Mouse (Mus musculus) common myeloid progenitor, adult 5-6 weeks (primary cell): ENCODE data around the gene Tlx3. TPM values are rescaled to one million over a fixed set of nuclear protein-coding genes. Genes with fewer than 3 reads are reported as not detected.

ENCODE experiments used
- ATAC-seq: replicated peaks from 2 replicates; pipeline ENCODE4 v1.8.0; 2016; ENCODE audit warnings: low read depth, mild to moderate bottlenecking, moderate TSS enrichment, inconsistent platforms; ENCODE audit not compliant: poor library complexity, severe bottlenecking
- total RNA-seq: library from RNA; stranded (forward); fragments of 200-1000, 187-1606 nt; gene quantifications from 2 replicates; pipeline ENCODE4 v1.2.3, GENCODE M21; 2017

The Tlx3 gene
- total RNA-seq, 1 experiment from 2014 or later, result not detected

- no peak for ATAC-seq
Observed at GRCm38 (mm10) chr11:33198351-33199116, 4.9 kb downstream of the Tlx3 start.

DNA sequence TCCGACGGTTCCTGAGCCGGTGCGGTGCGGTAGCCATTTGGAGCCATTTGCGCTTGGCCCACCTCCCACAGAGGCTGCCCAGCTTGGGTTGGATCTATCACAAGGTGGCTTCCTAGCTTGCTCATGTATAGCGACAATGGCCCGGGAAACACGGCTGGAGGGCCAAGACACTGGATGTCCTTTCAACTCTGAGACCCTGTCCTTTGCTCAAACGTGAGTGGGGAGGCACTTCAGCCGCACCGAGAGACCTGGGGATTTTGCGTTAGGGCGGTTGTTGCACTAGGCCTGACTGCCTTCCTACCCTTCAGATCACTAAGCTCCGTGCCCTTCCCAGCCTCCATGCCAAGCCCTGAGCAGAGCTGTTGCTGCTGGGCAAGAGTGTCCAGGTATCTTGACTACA lies 5.7 kb downstream of the Tlx3 start:
- no peak for ATAC-seq

- ATAC-seq, result no peak
Observed at GRCm38 (mm10) chr11:33197133-33197514, 6.3 kb downstream of the Tlx3 start.

GRCm38 (mm10) chr11:33196447-33197132 lies 6.8 kb downstream of the Tlx3 start:
- no peak for ATAC-seq

GRCm38 (mm10) chr11:33195531-33196446 lies 7.6 kb downstream of the Tlx3 start:
- no peak for ATAC-seq

- ATAC-seq, result no peak
Observed at GRCm38 (mm10) chr11:33195061-33195460, 8.3 kb downstream of the Tlx3 start.

- ATAC-seq, result no peak
Observed at GRCm38 (mm10) chr11:33193695-33194094, 9.7 kb downstream of the Tlx3 start.

- ATAC-seq, result no peak
Observed at GRCm38 (mm10) chr11:33181804-33182203, 21.6 kb downstream of the Tlx3 start.

- 0 out of 2 replicates have a peak, but pooled peaks have one; percentile 36 for ATAC-seq
Observed at GRCm38 (mm10) chr11:33180701-33181116, 22.7 kb downstream of the Tlx3 start.

DNA sequence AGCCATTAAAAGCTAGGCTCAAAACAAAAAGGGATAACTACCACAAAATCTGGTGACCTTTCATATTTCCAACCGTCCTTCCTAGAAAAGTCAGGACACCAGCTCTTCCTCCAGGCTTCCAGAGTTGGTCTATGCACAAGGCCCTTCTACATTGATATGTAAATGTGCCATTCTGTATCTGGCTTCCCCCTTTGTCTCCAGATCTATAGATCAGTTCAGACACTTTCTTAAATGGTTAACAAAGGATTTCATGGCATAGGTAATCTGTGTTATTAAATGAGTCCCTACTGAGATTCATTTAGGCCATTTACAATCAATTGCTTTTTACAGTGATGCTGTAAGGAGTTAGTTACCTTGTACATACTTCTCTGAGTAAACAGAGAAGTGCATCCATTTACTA lies 23.6 kb downstream of the Tlx3 start:
- no peak for ATAC-seq

DNA sequence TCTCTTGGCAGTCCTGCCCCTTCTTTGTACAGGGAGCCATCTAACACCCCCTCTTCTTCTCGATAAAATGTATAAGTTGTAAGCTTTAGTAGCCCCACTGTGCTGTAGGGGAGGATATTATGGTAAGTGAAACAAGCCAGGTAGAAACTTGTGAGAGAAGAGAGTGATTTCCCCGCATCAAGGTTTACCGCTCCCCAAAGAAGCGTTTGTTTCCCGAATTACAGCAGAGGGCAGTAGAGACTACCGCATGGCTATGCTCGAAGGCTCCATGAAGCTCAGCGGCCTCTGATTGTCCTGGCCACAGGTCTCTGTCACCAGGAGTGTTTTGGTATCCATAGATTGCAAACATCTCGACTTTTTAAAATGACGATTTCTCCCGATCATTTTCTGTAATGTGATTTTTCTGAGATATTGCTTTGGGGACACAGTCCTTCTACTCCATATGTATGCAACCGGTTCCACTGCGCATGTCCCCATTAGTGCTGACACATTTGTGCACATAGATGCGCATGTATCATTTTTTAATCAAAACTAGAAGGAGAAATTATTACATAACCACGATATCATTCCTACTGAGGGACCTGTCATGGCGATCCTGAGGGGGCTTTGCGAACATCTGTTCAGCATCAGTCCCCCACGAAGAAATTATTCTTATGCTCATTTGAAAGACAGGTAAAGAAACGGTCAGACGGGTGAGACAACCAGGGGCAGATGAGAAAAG lies 26.7 kb downstream of the Tlx3 start:
- ATAC-seq, result peak; percentile 93

- ATAC-seq, result no peak
Observed at GRCm38 (mm10) chr11:33175768-33176167, 27.6 kb downstream of the Tlx3 start.

DNA sequence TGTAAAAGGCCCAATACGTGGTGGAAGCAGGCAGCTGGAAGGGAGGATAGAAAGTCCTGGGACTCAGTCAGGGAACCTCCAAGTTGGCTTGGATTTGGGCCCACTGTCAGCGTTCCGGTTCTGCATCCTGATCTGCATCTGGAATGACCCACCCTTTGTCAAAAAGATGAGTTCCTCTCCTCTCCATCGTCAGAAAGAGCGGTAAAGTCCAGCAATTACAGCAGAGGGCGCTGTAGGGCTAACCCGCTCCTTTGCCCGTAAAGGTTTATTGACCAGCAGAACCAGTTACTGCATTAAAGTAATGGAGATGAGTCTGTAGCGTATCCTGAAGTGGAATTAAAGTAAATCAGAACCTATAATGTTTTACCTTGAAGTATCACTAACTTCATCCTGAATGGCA lies 32.9 kb downstream of the Tlx3 start:
- peak; percentile 82 for ATAC-seq

GRCm38 (mm10) chr11:33162998-33163506 lies 40.3 kb downstream of the Tlx3 start, which contains the start of gene Npm1:
Gene Npm1, minus strand, starts transcription at chr11:33163206.
- peak; percentile 92 for ATAC-seq

DNA sequence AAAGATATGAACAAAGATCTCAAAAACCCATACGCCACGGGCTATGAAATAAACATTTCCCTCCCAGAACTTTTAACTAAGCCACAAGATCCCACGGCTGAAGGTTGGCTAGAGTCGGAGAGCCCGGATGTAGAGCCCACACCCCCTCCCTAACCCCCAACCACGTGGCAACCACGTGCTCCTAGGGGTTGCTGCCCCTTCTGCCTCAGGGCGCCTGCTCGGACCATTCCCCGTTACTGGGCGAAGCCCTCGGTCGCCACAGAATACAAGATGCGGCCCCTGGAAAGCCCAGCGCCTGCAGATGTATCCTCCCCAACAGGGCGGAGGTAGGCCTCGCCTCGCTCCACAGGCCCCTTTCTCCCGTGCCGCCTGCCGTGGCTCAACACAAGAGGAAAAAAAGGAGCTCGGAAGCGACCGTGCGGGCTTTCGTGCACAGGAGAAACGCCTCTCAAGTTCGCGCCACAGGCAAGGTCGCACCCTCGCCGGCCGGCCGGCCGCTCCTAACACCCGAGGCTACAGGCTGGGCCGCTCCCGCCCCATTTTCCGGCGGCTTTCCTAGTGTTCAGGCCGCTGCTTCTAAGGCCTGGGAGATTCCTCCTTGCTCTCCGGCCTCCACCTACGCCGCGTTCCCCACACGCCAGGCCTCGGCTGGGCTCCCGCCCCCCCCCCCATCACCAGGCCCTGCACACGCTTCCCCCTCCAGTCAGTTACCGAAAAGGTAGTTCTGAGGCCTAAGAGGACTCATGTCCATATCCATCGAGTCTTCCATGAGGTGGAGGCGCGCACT lies 41.0 kb downstream of the Tlx3 start:
- peak; percentile 70 for ATAC-seq

DNA sequence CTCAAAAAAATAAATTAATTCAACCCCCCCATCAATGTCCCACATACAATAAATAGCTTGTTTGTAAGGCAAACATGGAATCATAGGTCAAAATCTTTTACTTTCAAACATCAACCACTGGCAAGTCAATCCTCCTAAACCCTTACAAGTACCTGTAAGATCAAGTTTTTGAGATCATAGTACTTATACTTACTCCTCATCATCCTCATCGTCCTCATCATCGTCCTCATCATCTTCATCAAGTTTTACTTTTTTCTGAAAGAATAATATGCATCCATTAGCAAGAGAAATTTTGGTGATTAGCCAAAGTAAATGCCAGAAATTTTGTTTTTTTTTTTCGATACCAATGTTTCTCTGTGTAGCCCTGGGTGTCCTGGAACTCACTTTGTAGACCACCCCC lies 43.6 kb downstream of the Tlx3 start:
- ATAC-seq, result no peak

DNA sequence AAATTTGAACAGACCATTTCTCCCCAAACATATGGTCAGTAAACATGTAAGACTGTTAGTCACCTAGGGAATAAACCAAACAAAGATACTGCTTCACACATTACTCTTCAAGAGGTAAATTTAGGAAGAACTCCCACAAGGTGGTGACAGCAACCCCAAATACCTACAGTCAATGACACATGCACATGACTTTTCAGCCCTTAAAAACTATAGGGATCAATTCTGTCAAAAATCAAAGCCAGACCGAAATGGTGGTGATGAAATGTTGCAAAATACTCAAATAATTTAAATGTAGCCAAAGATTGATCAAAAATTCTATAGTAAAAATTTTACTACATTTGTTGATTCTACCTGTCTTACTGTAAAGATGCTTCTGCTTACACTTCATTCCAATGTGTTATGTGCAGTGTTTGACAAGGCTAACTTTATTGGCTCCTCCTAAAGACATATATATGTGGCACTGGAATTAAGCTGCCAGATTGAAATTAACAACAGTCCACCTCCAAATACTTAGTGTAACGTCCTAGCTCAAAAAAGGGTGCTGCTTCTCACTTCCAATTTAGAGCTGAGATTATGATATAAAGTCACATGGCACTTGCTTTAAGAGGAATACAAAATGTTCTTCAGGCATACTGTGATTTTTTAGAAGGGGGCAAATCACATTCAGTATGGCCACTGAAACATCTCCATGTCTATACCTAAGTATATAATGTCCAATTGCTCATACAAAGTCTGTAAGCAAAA lies 45.8 kb downstream of the Tlx3 start:
- ATAC-seq, result no peak

- no peak for ATAC-seq
Observed at GRCm38 (mm10) chr11:33156436-33157015, 46.9 kb downstream of the Tlx3 start.
